Mouse (Mus musculus) cortical plate, adult 2 months (tissue): Measurements from ENCODE around the gene Ccng2. TPM values are rescaled to one million over a fixed set of nuclear protein-coding genes. Genes with fewer than 3 reads are reported as not detected.

Experiments used
- H3K27ac ChIP-seq: fragments of 200-500 bp; 2 replicates; pipeline ENCODE4 v1.5.1; 2012; ENCODE audit warnings: low read length, control low read depth, inconsistent platforms; ENCODE audit not compliant: insufficient read depth
- H3K4me1 ChIP-seq: fragments of 200-500 bp; 2 replicates; pipeline ENCODE4 v1.6.1; 2011; ENCODE audit warnings: low read length; ENCODE audit not compliant: control insufficient read depth, insufficient read depth
- H3K4me3 ChIP-seq: fragments of 200-500 bp; 2 replicates; pipeline ENCODE4 v1.5.1; 2011; ENCODE audit warnings: mild to moderate bottlenecking, low read length, control low read depth; ENCODE audit not compliant: insufficient read depth
- CTCF ChIP-seq: fragments of 200-500 bp; IDR thresholded peaks from 2 replicates; pipeline ENCODE4 v1.5.1; 2011; ENCODE audit warnings: mild to moderate bottlenecking, control low read depth, low read length; ENCODE audit not compliant: insufficient read depth; ENCODE audit errors: extremely low read depth
- POLR2A ChIP-seq: fragments of 200-500 bp; IDR thresholded peaks from 2 replicates; pipeline ENCODE4 v1.6.1; 2011; ENCODE audit warnings: mild to moderate bottlenecking, low read length, control low read depth; ENCODE audit not compliant: insufficient read depth; ENCODE audit errors: extremely low read depth
- polyA plus RNA-seq: library from polyadenylated mRNA; depleted of rRNA; stranded (reverse); fragments of >200 nt; gene quantifications from 2 replicates; pipeline ENCODE4 v1.2.3, GENCODE M21; 2012

The Ccng2 gene
- polyA plus RNA-seq, 1 experiment = 35.1 TPM

DNA sequence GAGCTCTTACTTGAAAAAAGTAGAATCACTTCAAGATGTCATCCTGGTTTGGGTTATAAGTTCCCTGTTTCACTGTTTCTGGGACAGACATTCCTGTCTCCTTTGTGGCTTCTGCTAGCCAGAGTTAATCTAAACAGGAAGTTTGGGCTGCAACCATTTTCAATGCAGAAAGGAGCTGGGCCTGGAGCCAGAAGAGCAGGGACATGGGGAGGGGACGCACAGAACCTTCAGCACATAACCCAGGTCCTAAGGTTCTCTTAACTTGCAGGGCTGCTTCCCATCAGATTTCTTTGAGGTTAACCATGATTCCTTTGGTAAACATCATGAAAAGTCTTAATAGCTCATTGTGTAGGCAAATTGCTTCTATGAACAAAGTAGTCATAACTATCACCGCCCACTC, 4.3 kb upstream of the Ccng2 start:
- no peak overlapping the region for H3K27ac ChIP-seq
- H3K4me1 ChIP-seq = no peaks in the 10 kb centered on the region
- TF ChIP-seq CTCF (no peak), POLR2A (no peak)

DNA sequence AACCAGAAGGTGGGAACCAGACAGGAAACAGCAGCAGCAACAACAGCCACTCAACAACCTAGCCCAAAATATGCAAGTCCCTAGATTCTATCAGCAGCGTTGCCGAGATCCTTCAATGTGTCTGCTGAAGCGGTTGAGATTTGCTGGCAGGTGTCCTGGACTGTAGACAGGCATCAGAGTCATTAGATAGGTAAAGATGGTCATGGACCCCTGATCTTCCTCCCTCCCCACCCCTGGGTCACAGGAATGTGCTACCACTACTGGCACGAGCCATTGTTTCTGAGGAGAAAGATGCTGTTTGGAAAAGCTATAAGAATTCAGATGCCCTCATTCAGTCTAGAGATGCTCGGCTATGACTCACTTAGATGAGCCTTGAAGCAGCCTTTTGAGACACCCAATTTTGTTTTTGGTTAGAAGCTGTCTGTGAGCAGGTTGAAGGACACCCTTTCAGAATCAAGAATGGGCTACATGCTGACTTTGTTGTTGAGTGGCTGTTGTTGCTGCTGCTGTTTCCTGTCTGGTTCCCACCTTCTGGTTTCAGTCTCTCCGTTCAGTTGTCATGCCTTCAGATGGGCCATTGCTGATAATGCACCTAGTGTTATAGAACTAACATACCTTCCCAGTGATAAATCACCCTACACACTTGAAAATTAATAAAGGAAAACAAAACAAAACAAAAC, 3.5 kb upstream of the Ccng2 start:
- TF ChIP-seq POLR2A = no peak
- TF ChIP-seq CTCF = no peak
- Histone ChIP-seq H3K27ac (0 out of 2 replicates have a peak overlapping the region, but pooled peaks have one; percentile 45), H3K4me3 (no peak overlapping the region), H3K4me1 (no peaks in the 10 kb centered on the region)

More for the DNA sequence above, 4.3 kb upstream of the Ccng2 start:
- no peak overlapping the region for H3K4me3 ChIP-seq

DNA sequence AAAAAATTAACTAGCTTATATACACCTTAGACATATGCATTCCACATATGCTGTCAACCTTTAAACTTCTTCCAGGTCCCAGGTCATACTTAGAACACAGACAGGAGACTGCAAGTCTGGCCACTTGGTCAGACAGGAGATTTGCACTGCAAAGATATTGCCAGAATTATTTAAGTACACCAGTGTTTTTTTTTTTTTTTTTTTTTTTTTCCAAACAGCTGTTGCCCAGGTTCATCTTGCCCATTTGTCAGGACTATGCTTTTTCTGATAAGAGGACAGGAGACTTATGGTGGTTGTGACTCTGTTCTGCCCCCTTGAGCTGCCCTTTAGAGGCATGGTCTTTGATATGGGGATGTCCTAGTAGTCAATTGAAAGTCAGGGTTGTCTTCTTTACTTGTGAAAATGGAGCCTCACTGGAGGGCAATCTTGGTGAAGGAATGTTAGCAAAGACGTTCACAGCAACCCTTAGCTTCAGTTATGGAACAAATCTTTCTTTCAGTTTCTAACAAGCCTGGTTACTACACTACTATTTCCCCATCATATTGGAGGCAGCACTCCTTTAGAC, 2.8 kb upstream of the Ccng2 start:
- Histone ChIP-seq H3K27ac (no peak overlapping the region), H3K4me3 (no peak overlapping the region), H3K4me1 (no peaks in the 10 kb centered on the region)
- TF ChIP-seq POLR2A = no peak

GRCm38 (mm10) chr5:93265164-93265800, 1.8 kb upstream of the Ccng2 start:
- 0 out of 2 replicates have a peak, but pooled peaks cover 1% of the 10 kb centered on the region for H3K4me1 ChIP-seq
- no peak overlapping the region for H3K4me3 ChIP-seq
- H3K27ac ChIP-seq = 0 out of 2 replicates have a peak overlapping the region, but pooled peaks have one; percentile 56
- TF ChIP-seq CTCF = no peak
- TF ChIP-seq POLR2A = no peak

DNA sequence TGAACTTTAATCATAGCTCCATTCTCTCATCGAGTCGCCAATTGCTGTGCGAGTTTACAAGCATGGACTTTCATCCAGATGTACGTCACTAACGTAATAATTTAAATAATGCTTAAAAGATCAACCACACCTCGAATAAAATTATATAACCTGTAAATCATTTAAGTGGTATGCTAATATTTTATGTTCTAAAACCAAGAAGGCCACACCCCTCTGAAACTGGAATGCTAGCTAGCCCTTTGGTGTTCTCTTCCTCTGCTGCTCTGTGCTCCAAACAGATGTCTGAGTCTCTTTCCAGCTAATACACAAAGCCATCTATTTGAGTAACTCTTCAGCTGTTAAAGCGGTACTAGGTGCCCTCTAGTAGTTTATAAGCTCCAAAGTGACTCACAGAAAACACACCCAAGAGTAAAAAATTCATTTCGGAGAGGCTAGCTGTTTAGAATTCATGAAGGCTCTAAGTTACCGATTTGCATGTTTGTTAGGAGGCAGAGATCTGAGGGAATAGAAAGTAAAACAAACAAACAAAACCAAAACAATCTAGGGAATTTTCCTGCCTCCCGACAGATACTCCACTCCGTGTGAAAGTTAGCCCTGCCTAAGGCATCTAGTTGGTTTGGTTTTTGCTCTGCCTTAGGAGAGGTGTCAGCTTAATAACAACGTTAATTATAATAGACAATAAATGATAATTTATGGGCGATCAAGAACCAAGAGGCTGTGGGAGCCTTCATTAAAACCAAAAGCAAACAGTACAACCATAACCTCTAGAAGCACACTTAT, 1.1 kb upstream of the Ccng2 start:
- Histone ChIP-seq H3K27ac (0 out of 2 replicates have a peak overlapping the region, but pooled peaks have one; percentile 56), H3K4me1 (0 out of 2 replicates have a peak, but pooled peaks cover 1% of the 10 kb centered on the region), H3K4me3 (no peak overlapping the region; the same call in 1 of the 2 replicates)
- TF ChIP-seq POLR2A (no peak), CTCF (no peak)

DNA sequence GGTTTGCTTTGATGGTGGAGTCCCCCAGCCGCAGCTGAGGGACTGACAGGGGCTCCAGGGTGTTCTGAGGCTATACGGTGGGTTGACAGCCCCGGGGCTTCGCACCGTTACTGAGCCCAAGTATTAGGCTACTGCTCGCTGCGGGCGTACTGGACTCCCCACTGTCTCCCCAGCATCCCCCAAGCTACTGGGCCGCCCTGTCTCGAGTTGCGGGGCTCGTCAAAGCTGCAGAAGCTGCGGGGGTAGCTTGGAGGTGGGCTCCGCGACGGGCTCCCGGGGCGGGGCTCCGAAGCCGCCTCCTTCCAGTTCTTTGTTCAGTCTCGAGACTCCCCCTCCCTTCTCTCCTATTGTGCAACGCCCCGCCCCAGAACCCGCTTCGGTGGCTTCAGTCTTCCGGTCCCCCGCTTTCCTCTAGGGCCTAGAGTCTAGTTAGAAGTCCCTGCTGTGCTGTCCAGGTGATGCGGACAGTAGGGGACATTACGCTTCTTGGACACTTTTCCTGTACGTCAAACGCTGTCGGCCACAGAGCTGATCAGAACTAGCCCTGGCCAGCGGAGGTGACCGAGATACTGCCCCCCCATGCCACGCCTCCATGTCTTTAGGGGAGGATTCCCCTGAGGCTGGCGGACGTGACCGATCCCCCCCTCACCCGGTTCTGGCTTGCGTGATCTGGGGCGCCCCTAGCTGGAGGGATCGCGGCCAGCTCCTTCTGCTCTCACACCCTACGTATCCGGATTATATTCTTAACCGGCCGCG, 972 bp downstream of the Ccng2 start:
- Histone ChIP-seq H3K4me3 (peak overlapping the region; percentile 98), H3K27ac (peak overlapping the region; percentile 96), H3K4me1 (0 out of 2 replicates have a peak, but pooled peaks cover 1% of the 10 kb centered on the region)
- TF ChIP-seq CTCF (0 out of 2 replicates have a peak, but pooled peaks have one; percentile 4), POLR2A (no peak)

DNA sequence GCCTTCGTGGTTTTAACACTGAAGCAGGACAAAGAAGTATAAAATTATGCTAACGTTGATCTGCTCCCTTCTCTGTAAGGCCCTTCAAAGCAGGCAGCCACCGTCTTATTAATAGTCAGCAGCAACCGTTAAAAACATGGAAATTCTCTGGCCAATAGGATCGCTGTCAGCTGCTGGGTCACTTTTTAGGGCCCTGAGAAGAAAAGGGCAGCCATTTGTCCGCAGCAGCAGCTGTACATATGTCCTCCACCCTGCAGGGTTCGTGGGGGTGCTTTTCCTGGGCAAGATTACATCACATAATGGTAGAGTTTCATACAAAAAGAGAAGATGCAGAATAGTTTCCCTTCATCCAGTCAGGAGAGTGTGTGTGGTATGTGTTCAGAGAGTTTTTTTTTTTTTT, 3.0 kb downstream of the Ccng2 start:
- Histone ChIP-seq H3K4me1 (0 out of 2 replicates have a peak, but pooled peaks cover 1% of the 10 kb centered on the region), H3K27ac (no peak overlapping the region), H3K4me3 (no peak overlapping the region)
- TF ChIP-seq CTCF (no peak), POLR2A (no peak)

- H3K4me1 ChIP-seq = 0 out of 2 replicates have a peak, but pooled peaks cover 1% of the 10 kb centered on the region
- TF ChIP-seq POLR2A (no peak), CTCF (no peak)
- H3K27ac ChIP-seq = no peak overlapping the region
- no peak overlapping the region for H3K4me3 ChIP-seq
Observed at GRCm38 (mm10) chr5:93270721-93271120, 3.7 kb downstream of the Ccng2 start.
